Mouse (Mus musculus) lung, adult 2 months (tissue): ENCODE measurements around the gene Exoc6b. TPM values are rescaled to one million over a fixed set of nuclear protein-coding genes. Genes with fewer than 3 reads are reported as not detected.

Experiments used
- DNase-seq: peaks from one replicate; pipeline ENCODE4 v3.0.0; 2022
- H3K4me1 ChIP-seq: fragments of 200-500 bp; 2 replicates; pipeline ENCODE4 v1.6.1; 2011; ENCODE audit warnings: low read length; ENCODE audit not compliant: control insufficient read depth, insufficient read depth
- H3K4me3 ChIP-seq: fragments of 200-500 bp; replicated peaks from 2 replicates; pipeline ENCODE3; 2011; ENCODE audit warnings: low read depth, mild to moderate bottlenecking, control low read depth, low read length; ENCODE audit errors: extremely low read depth
- CTCF ChIP-seq: fragments of 200-500 bp; IDR thresholded peaks from 2 replicates; pipeline ENCODE4 v1.5.1; 2011; ENCODE audit warnings: mild to moderate bottlenecking, low read length, control low read depth; ENCODE audit not compliant: insufficient read depth
- POLR2A ChIP-seq: fragments of 200-500 bp; IDR thresholded peaks from 2 replicates; pipeline ENCODE4 v1.6.1; 2011; ENCODE audit warnings: low read depth, mild to moderate bottlenecking, control low read depth, low read length, borderline replicate concordance; ENCODE audit errors: extremely low read depth
- WGBS: fragments of 180-500 bp; shearing (Covaris S2); methylation state at CpG from one replicate; pipeline ENCODE4 v1.1.7; 2018; 5-methylcytosine and 5-hydroxymethylcytosine counted together
- polyA plus RNA-seq: library from polyadenylated mRNA; depleted of rRNA; stranded (reverse); fragments of >200 nt; gene quantifications from 2 replicates; pipeline ENCODE4 v1.2.3, GENCODE M21; 2012

Exoc6b gene
- polyA plus RNA-seq, 1 experiment, result 14.3 TPM

DNA sequence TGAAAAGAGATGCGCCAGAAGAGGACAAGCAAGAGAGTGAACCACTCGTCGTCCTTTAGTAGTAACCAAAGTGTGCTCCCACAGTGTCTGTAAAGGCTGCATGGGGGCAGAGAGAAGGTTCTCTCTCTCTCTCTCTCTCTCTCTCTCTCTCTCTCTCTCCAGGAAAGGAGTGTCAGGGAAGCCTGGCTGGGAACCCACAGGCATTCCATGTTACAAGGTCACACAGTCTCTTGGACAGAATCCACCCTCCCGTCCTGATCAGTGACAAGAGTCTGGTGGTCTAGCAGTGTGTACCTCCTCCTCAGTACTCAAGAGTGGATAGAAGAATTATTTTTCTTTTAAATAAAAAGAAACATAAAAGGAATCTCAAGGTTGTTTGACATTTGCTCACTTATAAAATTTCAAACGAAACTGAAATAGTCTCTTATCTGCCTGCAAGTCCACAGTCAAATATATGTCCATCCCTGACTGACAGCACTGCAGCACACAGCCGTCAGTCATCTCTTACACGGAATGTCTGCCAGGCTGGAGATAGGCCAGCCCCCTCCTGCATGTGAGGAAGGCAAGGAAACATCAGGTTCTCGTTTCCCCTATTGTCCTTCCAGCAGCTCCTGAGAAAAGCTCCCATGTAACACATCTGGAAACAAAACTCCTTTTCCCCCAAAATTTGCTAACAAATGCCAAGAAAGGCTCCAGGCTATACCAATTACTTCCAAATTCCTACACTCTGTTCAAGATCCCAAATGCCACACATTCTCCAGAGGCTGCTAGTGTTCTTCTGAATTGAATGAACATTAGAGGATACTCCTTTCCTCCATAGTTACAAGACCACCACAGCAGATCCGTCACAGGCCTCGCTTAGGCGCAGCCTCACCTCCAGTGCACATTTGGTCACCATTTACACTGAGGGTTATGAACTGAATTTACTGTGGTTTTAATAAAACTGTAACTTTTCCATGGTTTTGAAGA, 136.1 kb downstream of the Exoc6b start:
- DNase-seq, result peak; percentile 23
- Histone ChIP-seq H3K4me3 (no peak overlapping the region), H3K4me1 (peaks cover 7% of the 10 kb centered on the region)
- 53% methylated on average over 11 of the region's 11 CpGs for WGBS
- TF ChIP-seq POLR2A (no peak), CTCF (no peak)

DNA sequence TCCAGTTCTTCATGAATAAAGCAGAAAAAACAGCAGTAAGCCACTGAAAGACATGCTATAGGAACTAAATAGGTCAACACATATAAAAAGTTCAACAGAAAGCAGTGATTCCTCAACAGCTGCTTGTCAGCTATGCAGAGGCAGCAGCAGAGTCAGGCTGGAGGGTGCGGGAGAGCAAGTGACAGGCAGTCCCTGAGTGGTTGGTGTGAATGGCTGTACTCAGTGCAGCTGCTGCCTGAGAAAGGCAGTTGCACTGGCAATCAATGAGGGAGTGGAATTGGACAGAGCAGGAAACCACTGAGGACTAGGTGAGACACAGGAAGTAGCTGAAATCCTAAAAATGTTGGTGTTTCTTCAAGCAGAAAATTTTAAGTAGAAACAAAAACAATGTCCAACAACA, 138.3 kb downstream of the Exoc6b start:
- DNase-seq, result no peak
- Histone ChIP-seq H3K4me1 (peaks cover 7% of the 10 kb centered on the region), H3K4me3 (no peak overlapping the region)
- TF ChIP-seq POLR2A, result no peak
- no peak for TF ChIP-seq CTCF
- WGBS, result 63% methylated on average over 1 of the region's 1 CpGs

GRCm38 (mm10) chr6:84926066-84926465, 143.2 kb downstream of the Exoc6b start:
- WGBS, result 48% methylated on average over 3 of the region's 3 CpGs
- Histone ChIP-seq H3K4me1 (no peaks in the 10 kb centered on the region), H3K4me3 (no peak overlapping the region)
- TF ChIP-seq CTCF, result peak; percentile 44; the same call in 1 of the 2 replicates
- TF ChIP-seq POLR2A, result no peak
- DNase-seq, result no peak

- Histone ChIP-seq H3K4me1 (no peaks in the 10 kb centered on the region), H3K4me3 (no peak overlapping the region)
- TF ChIP-seq CTCF, result no peak
- DNase-seq, result no peak
- whole genome bisulfite sequencing, result 58% methylated on average over 12 of the region's 12 CpGs
Measured at GRCm38 (mm10) chr6:84923760-84924221, 145.5 kb downstream of the Exoc6b start.

- no peak overlapping the region for H3K4me3 ChIP-seq
- H3K4me1 ChIP-seq, result no peaks in the 10 kb centered on the region
- WGBS, result 32% methylated on average over 2 of the region's 2 CpGs
- peak; percentile 38 for DNase-seq
- TF ChIP-seq CTCF (peak; percentile 38; the same call in 1 of the 2 replicates), POLR2A (no peak)
Measured at GRCm38 (mm10) chr6:84916291-84916690, 153.0 kb downstream of the Exoc6b start.

GRCm38 (mm10) chr6:84912434-84912833, 156.9 kb downstream of the Exoc6b start:
- WGBS, result 0% methylated on average over 2 of the region's 2 CpGs

DNA sequence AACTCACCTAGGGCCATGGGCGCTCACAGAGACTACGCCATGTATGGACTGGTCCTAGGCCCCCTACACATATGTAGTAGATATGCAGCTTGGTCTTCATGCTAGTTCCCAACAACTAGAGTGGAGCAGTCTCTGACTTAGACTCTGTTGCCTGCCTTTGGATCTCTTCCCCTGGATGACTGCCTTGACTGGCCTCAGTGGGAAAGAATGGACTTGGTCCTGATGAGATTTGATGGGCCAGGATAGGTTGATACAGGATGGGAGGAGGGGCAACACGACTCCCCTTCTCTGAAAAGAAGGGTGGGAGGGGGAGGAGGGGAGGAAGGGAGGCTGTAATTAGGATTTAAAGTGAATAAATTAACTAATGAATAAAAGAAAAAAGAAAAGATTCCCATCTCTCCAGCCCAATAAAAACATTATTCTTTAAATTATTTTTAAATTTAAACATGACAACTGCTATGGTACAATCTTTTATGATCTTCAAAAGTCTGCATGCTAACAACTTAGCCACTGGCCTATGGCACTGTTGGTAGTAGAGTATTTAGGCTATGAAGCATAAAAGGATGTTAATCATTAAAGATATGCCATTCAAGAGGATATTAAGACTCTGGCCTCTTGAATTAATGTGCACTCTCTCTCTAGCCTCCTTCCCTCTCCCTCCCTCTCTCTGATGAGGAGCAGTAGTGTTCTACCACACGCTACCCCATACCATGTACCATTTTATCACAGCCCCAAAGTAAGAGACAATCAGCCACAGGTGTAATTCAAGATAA, 170.1 kb downstream of the Exoc6b start:
- 84% methylated on average over 4 of the region's 4 CpGs for WGBS
- Histone ChIP-seq H3K4me1 (peaks cover 2% of the 10 kb centered on the region; the same call in 1 of the 2 replicates), H3K4me3 (no peak overlapping the region)
- TF ChIP-seq POLR2A, result no peak
- no peak for TF ChIP-seq CTCF
- DNase-seq, result no peak

More at GRCm38 (mm10) chr6:84912434-84912833, 156.9 kb downstream of the Exoc6b start:
- TF ChIP-seq CTCF (no peak), POLR2A (no peak)
- Histone ChIP-seq H3K4me3 (no peak overlapping the region), H3K4me1 (no peaks in the 10 kb centered on the region)
- no peak for DNase-seq

DNA sequence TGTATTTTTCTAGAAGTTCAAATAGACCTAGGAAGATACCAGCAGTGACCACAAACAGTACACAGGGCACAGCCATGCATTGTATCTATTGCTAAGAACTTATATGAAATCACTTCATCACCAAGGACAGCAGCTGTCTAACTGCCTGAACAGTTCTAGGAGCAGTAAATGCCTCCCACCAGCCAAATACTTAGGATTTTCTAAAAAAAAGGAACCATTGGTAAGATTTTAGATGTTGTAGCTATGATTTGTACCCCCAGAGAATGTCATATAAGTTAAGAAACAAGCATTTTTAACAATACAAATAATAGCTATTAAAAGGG, 175.6 kb downstream of the Exoc6b start:
- DNase-seq, result no peak
- no peak overlapping the region for H3K4me3 ChIP-seq
- H3K4me1 ChIP-seq, result peaks cover 10% of the 10 kb centered on the region
- TF ChIP-seq POLR2A, result no peak
- TF ChIP-seq CTCF, result no peak

DNA sequence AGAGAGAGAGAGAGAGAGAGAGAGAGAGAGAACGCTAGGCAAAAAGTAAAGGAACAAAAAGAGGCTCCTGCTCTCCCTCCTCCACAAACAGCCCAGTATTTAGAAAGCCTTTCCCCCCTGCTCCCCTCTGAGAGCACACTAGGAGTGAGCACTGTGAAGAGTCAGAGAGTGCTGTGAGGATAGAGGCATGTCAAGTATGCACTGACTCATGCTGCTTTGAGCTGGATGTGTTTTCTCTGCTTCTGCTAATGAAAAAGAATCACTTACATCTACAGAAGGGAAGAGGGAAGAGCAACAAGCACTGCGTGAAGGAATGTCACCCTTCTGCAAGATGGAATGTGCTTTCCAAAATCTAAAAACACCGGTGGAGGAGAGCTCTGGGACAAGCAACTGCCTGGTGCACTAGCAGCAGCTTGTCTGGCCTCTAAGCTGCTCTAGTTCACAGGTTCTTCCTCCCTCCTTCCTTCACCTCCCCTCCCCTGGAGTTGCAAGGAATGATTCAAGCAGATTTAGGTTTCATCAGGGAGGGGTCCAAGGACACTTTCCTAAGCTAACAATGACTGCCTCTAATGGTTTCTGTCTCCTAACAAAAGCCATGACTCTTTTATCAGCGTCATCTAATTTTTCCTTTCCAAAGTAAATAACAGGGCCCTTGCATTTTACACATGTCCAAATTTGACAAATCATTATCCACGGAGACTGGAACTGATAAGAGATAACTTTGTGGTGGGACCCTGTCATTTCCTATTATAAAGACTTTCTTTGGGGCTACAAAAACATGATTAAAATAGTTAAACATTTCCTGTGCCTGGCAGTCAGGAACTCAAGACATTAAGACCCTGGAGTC, 176.2 kb downstream of the Exoc6b start:
- peaks cover 10% of the 10 kb centered on the region for H3K4me1 ChIP-seq
- WGBS, result 22% methylated on average over 5 of the region's 5 CpGs
- DNase-seq, result no peak
- H3K4me3 ChIP-seq, result no peak overlapping the region
- no peak for TF ChIP-seq CTCF
- peak; percentile 16; the same call in 1 of the 2 replicates for TF ChIP-seq POLR2A
